Mouse (Mus musculus): ENCODE data around the gene Gm3402. TPM values are rescaled to one million over a fixed set of nuclear protein-coding genes. Genes with fewer than 3 reads are reported as not detected.
A peak's percentile ranks its signal among the peaks of the same experiment; 100 is the strongest.
"Not testable (repeated sequence)": the region's sequence is repeated elsewhere in the genome, so short reads cannot be mapped to it uniquely, and the experiment has no call there.

The Gm3402 gene
- not detected in 2 replicates for total RNA-seq (2021)
- long read RNA-seq, experiment 1: 0 reads
- long read RNA-seq, experiment 2: 0 reads

DNA sequence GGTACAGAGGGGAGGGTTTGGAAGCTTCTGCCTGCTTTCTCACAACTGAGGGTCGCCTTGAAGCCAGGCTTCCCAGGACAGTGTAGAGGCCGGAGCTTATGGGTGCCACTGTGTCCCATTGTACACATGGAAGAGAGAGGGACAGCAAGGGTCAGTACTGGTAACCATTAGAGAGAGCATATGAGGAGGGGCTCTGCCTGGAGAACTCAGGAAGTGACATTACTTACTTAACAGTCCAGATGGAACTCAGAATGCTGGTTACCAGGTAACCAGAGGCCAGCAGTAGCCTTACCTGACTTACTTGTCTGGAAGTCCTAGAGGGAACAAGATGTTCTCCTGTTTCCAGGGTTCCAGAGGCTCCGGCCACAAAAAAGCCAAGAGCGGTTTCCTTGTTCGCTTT, at the start of gene Gm3402:
Gm3402 (plus strand) TSS at position 301 of the 400 bp plus-strand sequence.
- not testable (repeated sequence) for DNase-seq

DNA sequence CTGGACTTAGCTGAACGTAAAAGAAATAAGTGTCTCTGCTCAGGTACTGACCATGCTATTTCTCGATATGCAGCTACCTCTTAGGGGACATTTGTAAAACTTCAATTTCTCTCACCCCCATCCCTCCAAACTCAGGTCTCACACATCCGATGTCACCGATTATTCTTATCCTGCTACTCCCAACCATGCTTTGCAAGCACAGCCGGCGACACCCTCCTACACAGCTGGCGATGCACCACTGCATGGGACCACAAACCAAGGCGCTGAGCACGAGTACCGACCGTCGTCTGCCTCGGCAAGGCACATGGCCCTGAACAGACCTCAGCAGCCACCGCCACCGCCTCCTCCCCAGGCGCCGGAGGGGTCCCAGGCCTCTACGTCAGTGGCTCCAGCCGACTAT, 47.3 kb upstream of the Gm3402 start:
- no peak for DNase-seq

DNA sequence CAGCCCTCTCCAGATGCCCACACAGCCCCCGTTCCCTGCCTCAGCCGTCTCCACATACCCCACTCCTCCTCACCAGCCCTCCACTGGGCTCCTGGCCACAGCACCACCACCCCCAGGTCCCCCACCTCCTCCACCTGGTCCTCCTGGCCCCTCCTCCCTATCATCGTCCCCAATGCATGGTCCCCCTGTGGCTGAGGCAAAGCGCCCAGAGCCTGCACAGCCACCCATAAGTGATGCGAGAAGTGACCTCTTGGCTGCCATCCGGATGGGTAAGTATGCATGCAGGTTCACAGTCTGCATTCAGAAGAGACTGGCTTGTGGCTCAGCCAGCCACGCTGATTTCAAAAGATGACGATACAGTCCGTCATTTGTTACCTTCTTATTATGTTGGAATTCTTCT, 45.6 kb upstream of the Gm3402 start:
- DNase-seq: no peak

DNA sequence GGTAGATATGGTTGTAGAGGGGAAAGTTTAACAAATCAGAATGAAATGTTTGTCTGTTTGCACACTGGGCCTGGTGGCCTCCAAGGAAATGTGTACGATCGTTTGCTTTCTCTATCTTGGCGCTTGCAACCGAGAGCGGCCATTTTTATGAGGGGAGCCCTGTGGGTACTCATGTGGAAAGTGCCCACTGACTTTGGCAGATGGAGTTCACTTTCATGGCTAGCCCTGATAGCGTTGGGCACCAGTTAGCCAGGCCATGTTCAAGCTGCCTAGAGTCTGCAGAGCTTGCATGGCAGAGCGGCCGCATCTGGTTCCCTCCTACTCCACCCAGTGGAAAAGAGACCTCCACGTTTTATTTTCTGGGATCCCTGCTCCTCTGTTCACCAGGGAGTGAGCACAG, 43.1 kb upstream of the Gm3402 start:
- DNase-seq: no peak

DNA sequence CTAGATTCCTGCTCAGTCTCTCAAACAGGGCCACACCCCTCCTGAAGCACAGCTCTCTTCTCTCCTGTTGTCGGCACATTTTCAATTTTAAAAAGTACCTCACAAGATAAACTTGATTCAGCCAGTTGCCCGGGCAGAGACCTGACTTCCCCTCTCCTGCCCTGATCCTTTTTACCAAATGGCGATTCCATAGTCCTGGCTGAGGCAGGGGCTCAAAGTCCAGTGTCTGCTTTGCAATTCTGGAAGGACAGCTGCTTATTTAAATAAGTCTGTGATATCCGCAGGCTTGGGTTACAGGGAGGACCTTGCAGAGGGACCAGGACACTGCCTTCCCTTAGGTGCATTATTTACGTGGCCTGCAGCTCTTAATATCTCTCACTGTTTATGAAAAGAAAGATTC, 42.6 kb upstream of the Gm3402 start:
- no peak for DNase-seq

DNA sequence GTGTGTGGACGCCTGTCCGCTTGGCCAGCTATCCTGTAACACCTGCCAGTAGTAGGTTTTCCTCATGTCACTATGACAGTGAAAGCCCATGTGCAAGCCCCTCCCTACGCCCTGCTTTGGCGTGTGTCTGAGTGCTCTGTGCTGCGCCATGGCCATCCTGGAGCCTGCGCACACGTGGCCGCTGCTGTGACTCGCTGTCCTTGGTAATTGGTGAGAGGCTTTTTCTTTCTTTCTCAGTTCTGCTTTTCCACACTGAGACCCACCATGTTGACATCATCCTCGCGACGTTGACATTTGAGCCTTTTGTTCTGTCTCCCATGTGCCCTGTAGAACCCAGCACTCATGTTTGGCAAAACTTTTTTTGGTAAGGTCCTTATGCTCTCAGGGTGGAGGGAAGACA, 42.1 kb upstream of the Gm3402 start:
- peak; percentile 74 for DNase-seq

DNA sequence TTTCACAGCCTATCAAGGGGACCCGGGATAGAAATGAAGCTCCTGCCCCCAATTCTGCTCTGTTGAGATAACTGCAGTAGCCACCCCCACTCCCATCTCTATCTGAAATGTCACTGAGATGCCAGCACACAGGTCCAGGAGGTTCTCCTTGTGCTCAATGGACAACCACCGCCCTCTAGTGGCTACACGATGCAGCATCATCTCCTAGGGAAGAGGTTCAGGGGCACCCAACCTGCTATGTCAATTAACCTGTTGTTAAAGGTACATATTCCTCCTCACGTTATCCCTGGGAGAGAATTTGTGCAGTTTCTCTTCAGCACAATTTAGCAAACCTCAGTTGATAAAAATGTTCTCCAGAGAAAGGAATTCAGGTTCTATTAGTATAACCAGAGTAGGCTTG, 34.4 kb upstream of the Gm3402 start:
- DNase-seq: peak; percentile 53

DNA sequence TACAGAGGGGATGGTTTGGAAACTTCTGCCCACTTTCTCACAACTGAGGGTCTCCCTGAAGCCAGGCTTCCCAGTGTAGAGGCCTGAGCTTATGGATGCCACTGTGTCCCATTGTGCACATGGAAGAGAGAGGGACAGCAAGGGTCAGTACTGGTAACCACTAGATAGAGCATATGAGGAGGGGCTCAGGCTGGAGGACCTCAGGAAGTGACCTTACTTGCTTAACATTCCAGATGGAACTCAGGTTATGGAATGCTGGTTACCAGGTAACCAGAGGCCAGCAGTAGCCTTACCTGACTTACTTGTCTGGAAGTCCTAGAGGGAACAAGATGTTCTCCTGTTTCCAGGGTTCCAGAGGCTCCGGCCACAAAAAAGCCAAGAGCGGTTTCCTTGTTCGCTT, 32.3 kb upstream of the Gm3402 start, which contains the start of gene Gm6408:
Gm6408 (plus strand) TSS at position 301 of the 400 bp plus-strand sequence.
- DNase-seq: not testable (repeated sequence)

DNA sequence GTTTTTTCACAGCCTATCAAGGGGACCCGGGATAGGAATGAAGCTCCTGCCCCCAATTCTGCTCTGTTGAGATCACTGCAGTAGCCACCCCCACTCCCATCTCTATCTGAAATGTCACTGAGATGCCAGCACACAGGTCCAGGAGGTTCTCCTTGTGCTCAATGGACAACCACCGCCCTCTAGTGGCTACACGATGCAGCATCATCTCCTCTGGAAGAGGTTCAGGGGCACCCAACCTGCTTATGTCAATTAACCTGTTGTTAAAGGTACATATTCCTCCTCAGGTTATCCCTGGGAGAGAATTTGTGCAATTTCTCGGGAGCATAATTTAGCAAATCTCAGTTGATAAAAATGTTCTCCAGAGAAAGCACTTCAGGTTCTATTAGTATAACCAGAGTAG, 25.0 kb upstream of the Gm3402 start:
- DNase-seq: peak; percentile 66

DNA sequence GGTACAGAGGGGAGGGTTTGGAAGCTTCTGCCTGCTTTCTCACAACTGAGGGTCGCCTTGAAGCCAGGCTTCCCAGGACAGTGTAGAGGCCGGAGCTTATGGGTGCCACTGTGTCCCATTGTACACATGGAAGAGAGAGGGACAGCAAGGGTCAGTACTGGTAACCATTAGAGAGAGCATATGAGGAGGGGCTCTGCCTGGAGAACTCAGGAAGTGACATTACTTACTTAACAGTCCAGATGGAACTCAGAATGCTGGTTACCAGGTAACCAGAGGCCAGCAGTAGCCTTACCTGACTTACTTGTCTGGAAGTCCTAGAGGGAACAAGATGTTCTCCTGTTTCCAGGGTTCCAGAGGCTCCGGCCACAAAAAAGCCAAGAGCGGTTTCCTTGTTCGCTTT, 22.9 kb upstream of the Gm3402 start, which contains the start of gene Gm6370:
Gm6370 (plus strand) TSS at position 301 of the 400 bp plus-strand sequence.
- DNase-seq: not testable (repeated sequence)

DNA sequence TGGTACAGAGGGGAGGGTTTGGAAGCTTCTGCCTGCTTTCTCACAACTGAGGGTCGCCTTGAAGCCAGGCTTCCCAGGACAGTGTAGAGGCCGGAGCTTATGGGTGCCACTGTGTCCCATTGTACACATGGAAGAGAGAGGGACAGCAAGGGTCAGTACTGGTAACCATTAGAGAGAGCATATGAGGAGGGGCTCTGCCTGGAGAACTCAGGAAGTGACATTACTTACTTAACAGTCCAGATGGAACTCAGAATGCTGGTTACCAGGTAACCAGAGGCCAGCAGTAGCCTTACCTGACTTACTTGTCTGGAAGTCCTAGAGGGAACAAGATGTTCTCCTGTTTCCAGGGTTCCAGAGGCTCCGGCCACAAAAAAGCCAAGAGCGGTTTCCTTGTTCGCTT, 11.8 kb upstream of the Gm3402 start, which contains the start of gene 4930449I24Rik:
4930449I24Rik (plus strand) TSS at position 301 of the 400 bp plus-strand sequence.
- not testable (repeated sequence) for DNase-seq

DNA sequence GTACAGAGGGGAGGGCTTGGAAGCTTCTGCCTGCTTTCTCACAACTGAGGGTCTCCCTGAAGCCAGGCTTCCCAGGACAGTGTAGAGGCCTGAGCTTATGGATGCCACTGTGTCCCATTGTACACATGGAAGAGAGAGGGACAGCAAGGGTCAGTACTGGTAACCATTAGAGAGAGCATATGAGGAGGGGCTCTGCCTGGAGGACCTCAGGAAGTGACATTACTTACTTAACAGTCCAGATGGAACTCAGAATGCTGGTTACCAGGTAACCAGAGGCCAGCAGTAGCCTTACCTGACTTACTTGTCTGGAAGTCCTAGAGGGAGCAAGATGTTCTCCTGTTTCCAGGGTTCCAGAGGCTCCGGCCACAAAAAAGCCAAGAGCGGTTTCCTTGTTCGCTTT, 11.6 kb downstream of the Gm3402 start, which contains the start of gene Gm3404:
Gm3404 (plus strand) TSS at position 301 of the 400 bp plus-strand sequence.
- DNase-seq: not testable (repeated sequence)

DNA sequence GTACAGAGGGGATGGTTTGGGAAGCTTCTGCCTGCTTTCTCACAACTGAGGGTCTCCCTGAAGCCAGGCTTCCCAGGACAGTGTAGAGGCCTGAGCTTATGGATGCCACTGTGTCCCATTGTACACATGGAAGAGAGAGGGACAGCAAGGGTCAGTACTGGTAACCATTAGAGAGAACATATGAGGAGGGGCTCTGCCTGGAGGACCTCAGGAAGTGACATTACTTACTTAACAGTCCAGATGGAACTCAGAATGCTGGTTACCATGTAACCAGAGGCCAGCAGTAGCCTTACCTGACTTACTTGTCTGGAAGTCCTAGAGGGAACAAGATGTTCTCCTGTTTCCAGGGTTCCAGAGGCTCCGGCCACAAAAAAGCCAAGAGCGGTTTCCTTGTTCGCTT, 23.4 kb downstream of the Gm3402 start, which contains the start of gene Gm3409:
Gm3409 (plus strand) TSS at position 301 of the 400 bp plus-strand sequence.
- not testable (repeated sequence) for DNase-seq

DNA sequence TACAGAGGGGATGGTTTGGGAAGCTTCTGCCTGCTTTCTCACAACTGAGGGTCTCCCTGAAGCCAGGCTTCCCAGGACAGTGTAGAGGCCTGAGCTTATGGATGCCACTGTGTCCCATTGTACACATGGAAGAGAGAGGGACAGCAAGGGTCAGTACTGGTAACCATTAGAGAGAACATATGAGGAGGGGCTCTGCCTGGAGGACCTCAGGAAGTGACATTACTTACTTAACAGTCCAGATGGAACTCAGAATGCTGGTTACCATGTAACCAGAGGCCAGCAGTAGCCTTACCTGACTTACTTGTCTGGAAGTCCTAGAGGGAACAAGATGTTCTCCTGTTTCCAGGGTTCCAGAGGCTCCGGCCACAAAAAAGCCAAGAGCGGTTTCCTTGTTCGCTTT, 41.9 kb downstream of the Gm3402 start, which contains the start of gene Gm3415:
Gm3415 (plus strand) TSS at position 301 of the 400 bp plus-strand sequence.
- DNase-seq: not testable (repeated sequence)

DNA sequence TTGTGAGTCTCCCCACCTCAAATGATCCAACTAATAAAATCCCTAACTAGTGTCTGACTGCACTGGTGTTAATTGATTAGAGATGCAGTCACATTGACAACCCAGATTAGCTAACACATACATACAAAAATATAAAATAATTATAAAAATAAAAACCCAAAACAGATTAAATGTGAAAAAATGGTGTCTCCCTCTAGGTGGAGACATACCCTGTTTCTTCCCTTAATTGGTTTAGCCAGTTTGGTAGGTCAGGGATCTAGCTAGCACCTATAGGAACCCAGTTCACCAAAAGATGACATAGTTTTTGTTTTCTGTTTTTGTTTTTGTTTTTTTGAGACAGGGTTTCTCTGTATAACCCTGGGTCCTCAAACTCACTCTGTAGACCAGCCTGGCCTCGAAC, 50.3 kb downstream of the Gm3402 start:
- DNase-seq: no peak

Other genes starting within 250 kb of the Gm3402 start
- gene Wasf3, start 129.1 kb upstream of the Gm3402 start, total RNA-seq (2021): 19.2 and 21.2 TPM in 2 replicates
- not detected in 2 replicates for gene Gm6408, start 32.2 kb upstream of the Gm3402 start, total RNA-seq (2021)
- gene Gm6370, start 22.8 kb upstream of the Gm3402 start, total RNA-seq (2021): not detected in 2 replicates
- gene 4930449I24Rik, start 11.7 kb upstream of the Gm3402 start, total RNA-seq (2021): not detected in 2 replicates
- not detected in 2 replicates for gene Gm3404, start 11.7 kb downstream of the Gm3402 start, total RNA-seq (2021)
- not detected in 2 replicates for gene Gm3409, start 23.5 kb downstream of the Gm3402 start, total RNA-seq (2021)
- gene Gm3415, start 42.0 kb downstream of the Gm3402 start, total RNA-seq (2021): not detected in 2 replicates
- 0.48 TPM in 1 of 2 replicates, not detected in the other for gene Gpr12, start 71.1 kb downstream of the Gm3402 start, total RNA-seq (2021)